Mouse (Mus musculus): ENCODE measurements around the gene Trio.

Gene Trio

GRCm38 (mm10) chr15:27710698-27711097, 314.9 kb downstream of the Trio start:
- no peak for DNase-seq (ENCODE audit: low spot score)

- no peak for DNase-seq (ENCODE audit: low spot score)
These were observed 316.6 kb downstream of the Trio start for GRCm38 (mm10) chr15:27708968-27709612.

GRCm38 (mm10) chr15:27708499-27708898, 317.1 kb downstream of the Trio start:
- DNase-seq (ENCODE audit: low spot score), result no peak

- no peak for DNase-seq (ENCODE audit: low spot score)
These were observed 322.7 kb downstream of the Trio start for GRCm38 (mm10) chr15:27702972-27703313.

- DNase-seq (ENCODE audit: low spot score), result no peak
These were observed 323.3 kb downstream of the Trio start for GRCm38 (mm10) chr15:27702031-27702971.

- no peak for DNase-seq (ENCODE audit: low spot score)
These were observed 328.0 kb downstream of the Trio start for GRCm38 (mm10) chr15:27697632-27698031.

- DNase-seq (ENCODE audit: low spot score), result no peak
These were observed 332.4 kb downstream of the Trio start for GRCm38 (mm10) chr15:27693235-27693634.

GRCm38 (mm10) chr15:27692161-27692560, 333.5 kb downstream of the Trio start:
- DNase-seq (ENCODE audit: low spot score), result no peak

- DNase-seq (ENCODE audit: low spot score), result no peak
These were observed 334.4 kb downstream of the Trio start for GRCm38 (mm10) chr15:27691213-27691612.

- DNase-seq (ENCODE audit: low spot score), result no peak
These were observed 337.5 kb downstream of the Trio start for GRCm38 (mm10) chr15:27688041-27688651.

- no peak for DNase-seq (ENCODE audit: low spot score)
These were observed 340.8 kb downstream of the Trio start for GRCm38 (mm10) chr15:27684813-27685212.

- DNase-seq (ENCODE audit: low spot score), result no peak
These were observed 342.4 kb downstream of the Trio start for GRCm38 (mm10) chr15:27683206-27683605.

GRCm38 (mm10) chr15:27682619-27683018, 343.0 kb downstream of the Trio start:
- DNase-seq (ENCODE audit: low spot score), result no peak

GRCm38 (mm10) chr15:27681419-27682187, 344.0 kb downstream of the Trio start, which contains the start of gene Otulinl:
Gene Otulinl, minus strand, starts transcription at chr15:27681579.
- DNase-seq (ENCODE audit: low spot score), result peak; percentile 75

GRCm38 (mm10) chr15:27680997-27681396, 344.7 kb downstream of the Trio start:
- no peak for DNase-seq (ENCODE audit: low spot score)

All from c-Kit-positive CD71-positive TER-119-positive erythroid progenitor cells, embryonic 14.5 days (primary cell).